Mouse (Mus musculus) MEL (cell line): Measurements from ENCODE around the gene Ube2dnl1. TPM values are rescaled to one million over a fixed set of nuclear protein-coding genes. Genes with fewer than 3 reads are reported as not detected.
A peak's percentile ranks its signal among the peaks of the same experiment; 100 is the strongest.

ENCODE experiments used
- DNase-seq: peaks from one replicate; pipeline ENCODE4 v3.0.0; 2011; ENCODE audit warnings: low read depth, low spot score
- H3K27ac ChIP-seq: 2 replicates; pipeline ENCODE4 v1.5.1; 2012; ENCODE audit warnings: low read depth, mild to moderate bottlenecking, control low read depth, low read length, moderate library complexity; ENCODE audit not compliant: control insufficient read depth
- H3K27me3 ChIP-seq, 2 experiments: fragments of 150-350 bp in 1 of 2; sonication (generic) in 1 of 2; 2 replicates each; pipeline ENCODE4 v1.6.1; 2012; ENCODE audit warnings: low read length in 2 of 2, mild to moderate bottlenecking in 2 of 2, improper control_type of control experiment in 1 of 2, moderate library complexity in 1 of 2; ENCODE audit not compliant: insufficient read depth in 2 of 2, control insufficient read depth in 1 of 2
- H3K36me3 ChIP-seq, 2 experiments: 2 replicates each; pipeline ENCODE4 v1.6.1; 2012 to 2014; ENCODE audit warnings: low read length in 2 of 2, improper control_type of control experiment in 1 of 2, inconsistent platforms in 1 of 2, mild to moderate bottlenecking in 1 of 2; ENCODE audit not compliant: insufficient read depth in 2 of 2, control insufficient read depth in 1 of 2
- H3K4me1 ChIP-seq, 2 experiments: fragments of 150-350 bp in 1 of 2; sonication (generic) in 1 of 2; 2 replicates each; pipeline ENCODE4 v1.6.1; 2012; ENCODE audit warnings: low read length in 2 of 2, improper control_type of control experiment in 1 of 2, mild to moderate bottlenecking in 1 of 2; ENCODE audit not compliant: insufficient read depth in 2 of 2, control insufficient read depth in 1 of 2
- H3K4me3 ChIP-seq, 2 experiments: fragments of 150-350 bp in 1 of 2; sonication (generic) in 1 of 2; 2 replicates each; pipeline ENCODE4 v1.5.1; 2012; ENCODE audit warnings: low read depth in 2 of 2, low read length in 2 of 2, mild to moderate bottlenecking in 2 of 2, moderate library complexity in 2 of 2, control low read depth in 1 of 2, improper control_type of control experiment in 1 of 2; ENCODE audit not compliant: control insufficient read depth in 1 of 2, insufficient read depth in 1 of 2
- H3K79me2 ChIP-seq: 2 replicates; pipeline ENCODE4 v1.6.1; 2012; ENCODE audit warnings: mild to moderate bottlenecking, low read length, moderate library complexity; ENCODE audit not compliant: control insufficient read depth, poor library complexity, insufficient read depth
- H3K9ac ChIP-seq: 2 replicates; pipeline ENCODE4 v1.6.1; 2012; ENCODE audit warnings: low read depth, mild to moderate bottlenecking, control low read depth, low read length, moderate library complexity; ENCODE audit not compliant: control insufficient read depth, poor library complexity, severe bottlenecking
- H3K9me3 ChIP-seq: fragments of 150-350 bp; sonication (generic); replicated peaks from 2 replicates; pipeline ENCODE4 v1.6.1; 2012; ENCODE audit warnings: mild to moderate bottlenecking, low read length, improper control_type of control experiment, moderate library complexity; ENCODE audit not compliant: insufficient read depth
- CHD1 ChIP-seq: IDR thresholded peaks from 2 replicates; pipeline ENCODE4 v1.6.1; 2012; ENCODE audit warnings: low read depth, mild to moderate bottlenecking, inconsistent platforms, low read length, improper control_type of control experiment
- CTCF ChIP-seq, 3 experiments: IDR thresholded peaks in 2 of 3; conservative IDR thresholded peaks in 1 of 3; 2 replicates each; pipeline ENCODE4 v1.5.1; 2011 to 2012; ENCODE audit warnings: low read length in 3 of 3, low read depth in 2 of 3, mild to moderate bottlenecking in 2 of 3, improper control_type of control experiment in 1 of 3, inconsistent platforms in 1 of 3, mixed read lengths in 1 of 3, moderate library complexity in 1 of 3; ENCODE audit not compliant: control insufficient read depth in 1 of 3, insufficient read depth in 1 of 3, poor library complexity in 1 of 3, severe bottlenecking in 1 of 3
- EP300 ChIP-seq, 2 experiments: IDR thresholded peaks; 2 replicates each; pipeline ENCODE4 v1.6.1; 2011; ENCODE audit warnings: improper control_type of control experiment in 2 of 2, low read length in 2 of 2, low read depth in 1 of 2, mild to moderate bottlenecking in 1 of 2
- GATA1 ChIP-seq: IDR thresholded peaks from 2 replicates; pipeline ENCODE4 v1.6.1; 2011; ENCODE audit warnings: low read depth, low read length, improper control_type of control experiment
- HCFC1 ChIP-seq: IDR thresholded peaks from 2 replicates; pipeline ENCODE4 v1.6.1; 2012; ENCODE audit warnings: low read depth, mild to moderate bottlenecking, inconsistent platforms, low read length, improper control_type of control experiment, moderate library complexity
- MAFK ChIP-seq: IDR thresholded peaks from 2 replicates; pipeline ENCODE4 v1.6.1; 2011; ENCODE audit warnings: low read depth, mild to moderate bottlenecking, low read length, improper control_type of control experiment, borderline replicate concordance
- MAX ChIP-seq: IDR thresholded peaks from 2 replicates; pipeline ENCODE4 v1.6.1; 2011; ENCODE audit warnings: low read length, improper control_type of control experiment
- MEF2A ChIP-seq: IDR thresholded peaks from 2 replicates; pipeline ENCODE4 v1.6.1; 2014; ENCODE audit warnings: low read depth, mild to moderate bottlenecking, inconsistent platforms, low read length, improper control_type of control experiment; ENCODE audit not compliant: poor library complexity, insufficient replicate concordance, severe bottlenecking; ENCODE audit errors: extremely low read depth
- MXI1 ChIP-seq: IDR thresholded peaks from 2 replicates; pipeline ENCODE4 v1.6.1; 2011; ENCODE audit warnings: mild to moderate bottlenecking, low read depth, low read length, improper control_type of control experiment
- NELFE ChIP-seq: IDR thresholded peaks from 2 replicates; pipeline ENCODE4 v1.6.1; 2011; ENCODE audit warnings: low read depth, low read length, improper control_type of control experiment
- NRF1 ChIP-seq: IDR thresholded peaks from 2 replicates; pipeline ENCODE4 v1.6.1; 2014; ENCODE audit warnings: low read depth, mild to moderate bottlenecking, inconsistent platforms, low read length, improper control_type of control experiment, moderate library complexity; ENCODE audit not compliant: poor library complexity, insufficient read depth, severe bottlenecking
- POLR2A ChIP-seq, 2 experiments: IDR thresholded peaks; 2 replicates each; pipeline ENCODE4 v1.6.1; 2011 to 2012; ENCODE audit warnings: low read length in 2 of 2, mild to moderate bottlenecking in 2 of 2, control low read depth in 1 of 2, improper control_type of control experiment in 1 of 2, low read depth in 1 of 2, moderate library complexity in 1 of 2; ENCODE audit not compliant: control insufficient read depth in 1 of 2, insufficient read depth in 1 of 2, poor library complexity in 1 of 2
- POLR2AphosphoS2 ChIP-seq: IDR thresholded peaks from 2 replicates; pipeline ENCODE4 v1.6.1; 2011; ENCODE audit warnings: low read length, improper control_type of control experiment
- SMC3 ChIP-seq: IDR thresholded peaks from 2 replicates; pipeline ENCODE4 v1.6.1; 2011; ENCODE audit warnings: low read depth, low read length, improper control_type of control experiment
- TAL1 ChIP-seq: IDR thresholded peaks from 2 replicates; pipeline ENCODE4 v1.6.1; 2012; ENCODE audit warnings: mild to moderate bottlenecking, inconsistent platforms, low read length, moderate library complexity, mixed read lengths
- TCF12 ChIP-seq: IDR thresholded peaks from 2 replicates; pipeline ENCODE4 v1.6.1; 2014; ENCODE audit warnings: low read depth, mild to moderate bottlenecking, inconsistent platforms, low read length, improper control_type of control experiment, moderate library complexity
- UBTF ChIP-seq: IDR thresholded peaks from 2 replicates; pipeline ENCODE4 v1.6.1; 2012; ENCODE audit warnings: low read depth, mild to moderate bottlenecking, inconsistent platforms, low read length, improper control_type of control experiment, moderate library complexity, borderline replicate concordance; ENCODE audit not compliant: insufficient read depth
- ZNF384 ChIP-seq: IDR thresholded peaks from 2 replicates; pipeline ENCODE4 v1.6.1; 2012; ENCODE audit warnings: low read depth, mild to moderate bottlenecking, inconsistent platforms, low read length, improper control_type of control experiment
- polyA plus RNA-seq, 2 experiments: library from polyadenylated mRNA; stranded (reverse) in 1 of 2; unstranded in 1 of 2; fragments of >175 nt in 1 of 2; fragments of >200 nt in 1 of 2; gene quantifications; 2 replicates each; pipeline versions ENCODE4 v1.2.1 to v1.2.4; 2012; ENCODE audit warnings: low replicate concordance in 2 of 2, low read depth in 1 of 2; ENCODE audit not compliant: insufficient read length in 2 of 2, insufficient read depth in 1 of 2, missing spikeins in 1 of 2
- total RNA-seq: library from RNA; depleted of rRNA; stranded (reverse); fragments of 300-350 nt; gene quantifications from 2 replicates; pipeline ENCODE4 v1.2.3, GENCODE M21; 2012; rRNA removed

Gene Ube2dnl1
- total RNA-seq (not detected in 2 replicates), polyA plus RNA-seq (not detected)

DNA sequence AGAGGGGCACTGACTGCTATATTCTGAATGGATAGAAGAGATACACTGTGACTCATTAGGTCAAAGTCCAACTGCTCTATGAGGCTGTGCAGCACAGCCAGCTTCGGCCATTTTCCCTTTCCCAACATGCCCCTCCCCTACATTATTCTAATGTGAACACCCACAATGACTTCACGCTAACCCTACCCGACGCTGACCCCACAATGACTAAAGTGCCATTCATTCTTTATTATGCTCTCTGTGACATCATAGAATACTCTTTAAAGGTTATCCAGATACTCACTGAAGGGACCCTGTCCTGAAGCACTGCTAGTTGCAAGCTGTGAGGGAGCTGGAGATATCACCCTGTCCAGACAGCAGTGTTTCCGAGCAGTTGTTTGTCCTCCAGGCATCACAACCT, at the start of gene Ube2dnl1:
Gene Ube2dnl1 (plus strand): TSS at position 301 of the 400 bp plus-strand sequence.
- Histone ChIP-seq H3K9ac (no peak within 1 kb of the TSS), H3K79me2 (no peaks in the 10 kb centered on the region), H3K27me3 (no peaks in the 10 kb centered on the region), H3K9me3 (no peaks in the 10 kb centered on the region), H3K27ac (no peak within 1 kb of the TSS), H3K4me3 (no peak within 1 kb of the TSS), H3K36me3 (no peaks in the 10 kb centered on the region), H3K4me1 (no peaks in the 10 kb centered on the region)
- TF ChIP-seq SMC3 (no peak), NELFE (no peak), GATA1 (no peak), MAX (no peak), TAL1 (no peak), EP300 (IDR thresholded peaks at IDR 0.05; ENCODE audit: low read depth in 1 of 2, low read length in 2 of 2) (no peak), MEF2A (no peak)
- DNase-seq = no peak

- no peak overlapping the region for H3K9ac ChIP-seq
- H3K4me3 ChIP-seq = no peak overlapping the region
- H3K27ac ChIP-seq = no peak overlapping the region
- H3K9me3 ChIP-seq = no peaks in the 10 kb centered on the region
- peaks cover 0 to 3% of the 10 kb centered on the region in 2 experiments; a peak in 2 of 4 replicates for H3K4me1 ChIP-seq
- no peaks in the 10 kb centered on the region for H3K27me3 ChIP-seq
- H3K36me3 ChIP-seq = no peaks in the 10 kb centered on the region
- DNase-seq = no peak
- no peaks in the 10 kb centered on the region for H3K79me2 ChIP-seq
- TF ChIP-seq TCF12 = peak; percentile 38; the same call in 1 of the 2 replicates
- TF ChIP-seq POLR2AphosphoS2 = no peak
- TF ChIP-seq ZNF384 = peak; percentile 42; the same call in 1 of the 2 replicates
- peak in 1 of 2 experiments; percentile 58; a peak in 2 of 4 replicates for TF ChIP-seq EP300 (IDR thresholded peaks at IDR 0.05; ENCODE audit: low read depth in 1 of 2, low read length in 2 of 2)
- TF ChIP-seq MAFK = 0 out of 2 replicates have a peak, but pooled peaks have one; percentile 12
- TF ChIP-seq GATA1 = peak; percentile 43; the same call in 1 of the 2 replicates
Observed at GRCm38 (mm10) chrX:114895489-114895888, 9.3 kb upstream of the Ube2dnl1 start.

GRCm38 (mm10) chrX:114897506-114897905, 7.3 kb upstream of the Ube2dnl1 start:
- Histone ChIP-seq H3K9me3 (no peaks in the 10 kb centered on the region), H3K79me2 (no peaks in the 10 kb centered on the region), H3K36me3 (no peaks in the 10 kb centered on the region), H3K4me1 (peaks cover 0 to 3% of the 10 kb centered on the region in 2 experiments; a peak in 2 of 4 replicates), H3K9ac (no peak overlapping the region), H3K27me3 (no peaks in the 10 kb centered on the region), H3K27ac (no peak overlapping the region), H3K4me3 (no peak overlapping the region)
- DNase-seq = no peak
- TF ChIP-seq HCFC1 = no peak
- no peak for TF ChIP-seq CTCF (IDR thresholded peaks at IDR 0.05 in 2 of 3, conservative IDR thresholded peaks at IDR 0.05 in 1 of 3; ENCODE audit: control insufficient read depth in 1 of 3, insufficient read depth in 1 of 3, low read depth in 2 of 3, low read length in 3 of 3, poor library complexity in 1 of 3, severe bottlenecking in 1 of 3)
- TF ChIP-seq NRF1 = no peak
- TF ChIP-seq NELFE = no peak
- no peak for TF ChIP-seq MAFK
- TF ChIP-seq MXI1 = no peak
- no peak for TF ChIP-seq TAL1
- TF ChIP-seq MEF2A = no peak
- TF ChIP-seq UBTF = no peak
- TF ChIP-seq CHD1 = no peak
- no peak for TF ChIP-seq POLR2A (IDR thresholded peaks at IDR 0.05; ENCODE audit: control insufficient read depth in 1 of 2, insufficient read depth in 1 of 2, low read depth in 1 of 2, low read length in 2 of 2, poor library complexity in 1 of 2)
